Mouse (Mus musculus): ENCODE measurements at regions not wholly inside any gene's neighbourhood (a gene's known extent, or its start where the extent isn't known, plus 50 kb on each side); places are given as distances from the start of the nearest gene placed in this dataset.

DNA sequence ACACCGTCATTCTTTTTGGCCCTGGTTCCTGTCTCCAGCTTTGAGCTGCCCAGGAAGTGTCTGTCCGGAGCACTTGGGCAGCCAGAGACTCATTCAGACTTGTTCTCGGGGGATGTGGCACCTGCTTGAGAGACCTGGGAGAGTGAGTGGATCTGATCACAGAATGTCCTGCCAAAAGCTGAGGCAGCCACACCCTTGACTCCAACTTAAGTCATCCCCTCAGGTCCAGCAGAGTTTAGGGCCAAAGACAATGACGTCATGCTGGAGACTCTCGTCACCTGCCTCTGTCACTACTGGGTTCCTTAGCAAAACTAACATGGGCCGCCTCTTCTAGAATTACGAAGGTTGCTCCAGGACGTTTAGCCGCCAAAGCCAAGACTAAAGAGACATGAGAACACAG is 231.5 kb downstream of the Maf start:
- DNase-seq = no peak

DNA sequence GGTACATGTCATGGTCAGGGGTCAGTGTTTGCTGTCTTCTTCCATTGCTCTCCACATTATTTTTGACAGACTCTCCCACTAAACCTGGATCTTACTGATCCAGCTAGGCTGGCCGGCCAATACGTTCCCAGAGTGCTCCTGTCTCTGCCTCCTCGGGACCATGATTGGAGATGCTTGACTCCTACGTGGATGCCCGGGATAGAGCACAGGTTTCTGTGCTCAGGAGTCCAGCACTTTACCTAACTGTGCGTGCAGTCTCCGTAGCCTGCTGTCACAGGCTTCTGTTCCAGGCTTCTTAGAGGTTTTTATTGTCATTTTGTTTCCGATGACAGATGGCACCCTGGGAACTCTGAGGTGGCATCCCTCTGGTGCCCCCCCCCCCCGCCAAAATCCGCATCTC is 232.4 kb downstream of the Maf start:
- Histone ChIP-seq H3K4me3 (ENCODE audit: control insufficient read depth, insufficient read depth, low read length) (no peak overlapping the region), H3K27me3 (ENCODE audit: control insufficient read depth, insufficient read depth, low read length) (no peaks in the 10 kb centered on the region), H3K4me1 (replicated peaks; ENCODE audit: control insufficient read depth, insufficient read depth, low read length) (no peaks in the 10 kb centered on the region), H3K27ac (ENCODE audit: control insufficient read depth, insufficient read depth, low read length) (no peak overlapping the region), H3K36me3 (ENCODE audit: control insufficient read depth, insufficient read depth, low read length) (no peaks in the 10 kb centered on the region)
- no peak for DNase-seq
- TF ChIP-seq POLR2A (IDR thresholded peaks at IDR 0.05; ENCODE audit: control insufficient read depth, extremely low read depth, insufficient read depth, low read length, poor library complexity) (no peak), CTCF (IDR thresholded peaks at IDR 0.05; ENCODE audit: borderline replicate concordance, control insufficient read depth, extremely low read depth, insufficient read depth, low read length, poor library complexity) (no peak)
- 92% methylated on average over 10 of the region's 10 CpGs for WGBS

More for the DNA sequence above, 231.5 kb downstream of the Maf start:
- TF ChIP-seq CTCF (IDR thresholded peaks at IDR 0.05; ENCODE audit: borderline replicate concordance, control insufficient read depth, extremely low read depth, insufficient read depth, low read length, poor library complexity) (no peak), POLR2A (IDR thresholded peaks at IDR 0.05; ENCODE audit: control insufficient read depth, extremely low read depth, insufficient read depth, low read length, poor library complexity) (no peak)
- H3K4me1 ChIP-seq (replicated peaks; ENCODE audit: control insufficient read depth, insufficient read depth, low read length) = no peaks in the 10 kb centered on the region
- 97% methylated on average over 9 of the region's 9 CpGs for WGBS
- H3K27ac ChIP-seq (ENCODE audit: control insufficient read depth, insufficient read depth, low read length) = no peak overlapping the region
- no peaks in the 10 kb centered on the region for H3K27me3 ChIP-seq (ENCODE audit: control insufficient read depth, insufficient read depth, low read length)
- no peak overlapping the region for H3K4me3 ChIP-seq (ENCODE audit: control insufficient read depth, insufficient read depth, low read length)
- no peaks in the 10 kb centered on the region for H3K36me3 ChIP-seq (ENCODE audit: control insufficient read depth, insufficient read depth, low read length)

DNA sequence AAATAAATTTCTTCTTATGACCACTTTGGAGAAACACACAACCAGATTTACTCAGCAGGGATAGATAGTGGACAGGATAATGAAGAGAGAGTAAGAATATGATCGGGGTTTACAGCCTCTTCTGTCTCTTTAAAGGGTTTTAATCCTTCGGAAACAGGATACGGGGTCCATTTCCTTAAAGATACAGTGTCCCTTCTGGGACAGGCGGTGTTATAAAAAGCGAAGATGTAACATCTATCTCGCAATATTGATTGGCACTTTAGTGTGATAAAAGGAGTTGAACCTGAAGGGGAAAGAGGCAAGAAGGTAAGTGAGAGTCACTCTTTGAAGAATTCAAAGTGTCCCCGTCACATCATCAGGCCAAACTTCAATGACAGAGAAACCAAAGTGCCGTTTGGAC is 233.6 kb downstream of the Maf start:
- Histone ChIP-seq H3K27ac (ENCODE audit: control insufficient read depth, insufficient read depth, low read length) (no peak overlapping the region), H3K27me3 (ENCODE audit: control insufficient read depth, insufficient read depth, low read length) (no peaks in the 10 kb centered on the region), H3K4me3 (ENCODE audit: control insufficient read depth, insufficient read depth, low read length) (no peak overlapping the region), H3K36me3 (ENCODE audit: control insufficient read depth, insufficient read depth, low read length) (no peaks in the 10 kb centered on the region), H3K4me1 (replicated peaks; ENCODE audit: control insufficient read depth, insufficient read depth, low read length) (no peaks in the 10 kb centered on the region)
- no peak for DNase-seq
- 83% methylated on average over 8 of the region's 8 CpGs for WGBS
- no peak for TF ChIP-seq POLR2A (IDR thresholded peaks at IDR 0.05; ENCODE audit: control insufficient read depth, extremely low read depth, insufficient read depth, low read length, poor library complexity)
- no peak for TF ChIP-seq CTCF (IDR thresholded peaks at IDR 0.05; ENCODE audit: borderline replicate concordance, control insufficient read depth, extremely low read depth, insufficient read depth, low read length, poor library complexity)

DNA sequence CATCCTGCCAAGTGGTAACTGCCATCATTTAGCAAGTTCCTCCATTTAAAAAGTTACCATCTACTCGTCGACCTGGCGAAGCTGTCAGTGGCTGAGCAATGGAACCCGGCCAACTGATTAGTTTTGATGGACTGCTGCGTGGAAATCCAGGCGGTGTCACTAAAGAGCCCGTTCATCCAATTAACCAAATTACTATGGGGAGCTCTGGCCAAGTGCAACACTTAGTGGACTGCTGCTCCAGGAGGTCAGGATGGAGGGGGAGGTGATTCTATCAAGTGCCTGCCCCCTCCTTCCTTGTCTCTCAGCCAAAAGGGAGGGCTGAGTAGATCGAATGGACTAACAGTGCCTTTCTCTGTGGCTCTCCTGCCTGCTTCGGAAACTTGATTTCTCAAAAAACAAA is 241.0 kb downstream of the Maf start:
- H3K27me3 ChIP-seq (ENCODE audit: control insufficient read depth, insufficient read depth, low read length) = no peaks in the 10 kb centered on the region
- no peak for TF ChIP-seq CTCF (IDR thresholded peaks at IDR 0.05; ENCODE audit: borderline replicate concordance, control insufficient read depth, extremely low read depth, insufficient read depth, low read length, poor library complexity)
- no peak for TF ChIP-seq POLR2A (IDR thresholded peaks at IDR 0.05; ENCODE audit: control insufficient read depth, extremely low read depth, insufficient read depth, low read length, poor library complexity)
- no peak for DNase-seq
- no peak overlapping the region for H3K27ac ChIP-seq (ENCODE audit: control insufficient read depth, insufficient read depth, low read length)
- H3K36me3 ChIP-seq (ENCODE audit: control insufficient read depth, insufficient read depth, low read length) = no peaks in the 10 kb centered on the region
- WGBS = 66% methylated on average over 9 of the region's 9 CpGs
- no peak overlapping the region for H3K4me3 ChIP-seq (ENCODE audit: control insufficient read depth, insufficient read depth, low read length)
- no peaks in the 10 kb centered on the region for H3K4me1 ChIP-seq (replicated peaks; ENCODE audit: control insufficient read depth, insufficient read depth, low read length)

DNA sequence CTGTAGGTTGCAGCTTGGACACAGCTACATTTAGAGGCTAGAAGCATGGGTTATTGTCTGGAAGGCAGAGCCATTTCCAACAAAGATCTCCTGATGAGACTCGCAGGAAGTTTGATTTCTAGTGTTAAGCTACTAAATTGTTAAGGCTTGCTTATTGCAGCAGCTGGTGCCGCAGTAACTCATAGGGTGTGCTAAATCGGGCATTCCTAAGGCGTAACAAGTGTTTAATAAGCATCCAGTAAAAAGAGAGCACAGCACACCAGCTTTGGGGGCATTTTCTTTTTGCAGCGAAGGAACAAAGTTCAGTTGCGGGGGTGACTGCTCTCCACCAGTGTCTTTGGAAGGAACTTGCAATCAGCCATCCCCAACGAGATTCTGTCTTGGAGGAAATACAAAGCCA is 241.5 kb downstream of the Maf start:
- H3K4me3 ChIP-seq (ENCODE audit: control insufficient read depth, insufficient read depth, low read length) = no peak overlapping the region
- no peaks in the 10 kb centered on the region for H3K4me1 ChIP-seq (replicated peaks; ENCODE audit: control insufficient read depth, insufficient read depth, low read length)
- WGBS = 82% methylated on average over 7 of the region's 7 CpGs
- no peak for TF ChIP-seq POLR2A (IDR thresholded peaks at IDR 0.05; ENCODE audit: control insufficient read depth, extremely low read depth, insufficient read depth, low read length, poor library complexity)
- no peak for TF ChIP-seq CTCF (IDR thresholded peaks at IDR 0.05; ENCODE audit: borderline replicate concordance, control insufficient read depth, extremely low read depth, insufficient read depth, low read length, poor library complexity)
- no peak for DNase-seq
- no peak overlapping the region for H3K27ac ChIP-seq (ENCODE audit: control insufficient read depth, insufficient read depth, low read length)
- H3K36me3 ChIP-seq (ENCODE audit: control insufficient read depth, insufficient read depth, low read length) = no peaks in the 10 kb centered on the region
- H3K27me3 ChIP-seq (ENCODE audit: control insufficient read depth, insufficient read depth, low read length) = no peaks in the 10 kb centered on the region

DNA sequence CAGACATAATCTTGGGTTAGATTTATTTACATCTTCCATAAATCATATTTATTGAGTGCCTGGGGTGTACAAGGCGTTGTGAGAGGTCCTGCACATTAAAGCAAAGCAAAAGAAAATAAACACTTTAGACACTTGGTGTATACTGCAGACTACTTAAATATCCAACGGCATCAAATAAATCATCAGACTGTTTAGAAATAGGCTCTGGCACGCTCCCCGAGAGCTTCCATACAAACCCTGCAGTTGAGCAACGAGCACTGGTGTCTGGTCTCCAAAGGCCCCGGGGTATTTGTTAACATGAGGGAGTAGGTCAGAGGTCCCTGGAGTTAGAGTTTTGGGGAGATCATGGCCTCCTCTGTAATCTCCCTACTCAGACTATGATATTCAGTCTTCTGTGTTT is 244.9 kb downstream of the Maf start:
- H3K4me1 ChIP-seq (replicated peaks; ENCODE audit: control insufficient read depth, insufficient read depth, low read length) = no peaks in the 10 kb centered on the region
- TF ChIP-seq POLR2A (IDR thresholded peaks at IDR 0.05; ENCODE audit: control insufficient read depth, extremely low read depth, insufficient read depth, low read length, poor library complexity) (no peak), CTCF (IDR thresholded peaks at IDR 0.05; ENCODE audit: borderline replicate concordance, control insufficient read depth, extremely low read depth, insufficient read depth, low read length, poor library complexity) (no peak)
- no peak overlapping the region for H3K27ac ChIP-seq (ENCODE audit: control insufficient read depth, insufficient read depth, low read length)
- DNase-seq = no peak
- H3K4me3 ChIP-seq (ENCODE audit: control insufficient read depth, insufficient read depth, low read length) = no peak overlapping the region
- H3K36me3 ChIP-seq (ENCODE audit: control insufficient read depth, insufficient read depth, low read length) = no peaks in the 10 kb centered on the region
- 93% methylated on average over 6 of the region's 6 CpGs for WGBS
- no peaks in the 10 kb centered on the region for H3K27me3 ChIP-seq (ENCODE audit: control insufficient read depth, insufficient read depth, low read length)

DNA sequence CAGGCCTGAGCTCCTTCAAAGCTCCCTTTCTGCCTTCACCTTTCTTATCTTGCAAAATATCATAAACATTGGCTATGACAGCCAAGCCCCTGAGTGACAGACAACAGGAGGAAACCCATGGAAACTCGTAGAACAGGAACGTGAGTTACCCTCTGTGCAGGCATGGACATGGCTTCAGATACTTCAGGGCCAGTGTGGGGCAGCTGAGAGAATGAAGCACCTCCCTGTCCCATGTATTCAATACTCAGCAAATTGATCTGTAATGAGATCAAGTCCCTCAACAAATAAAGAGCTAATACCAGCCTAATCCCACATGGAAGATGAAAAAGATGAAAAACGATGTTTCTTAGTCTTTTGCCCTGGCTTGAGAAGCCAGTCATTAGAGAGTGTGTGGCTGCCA is 249.5 kb downstream of the Maf start:
- WGBS = 87% methylated on average over 3 of the region's 3 CpGs

More for the DNA sequence above, 249.5 kb downstream of the Maf start:
- Histone ChIP-seq H3K27me3 (ENCODE audit: control insufficient read depth, insufficient read depth, low read length) (no peaks in the 10 kb centered on the region), H3K36me3 (ENCODE audit: control insufficient read depth, insufficient read depth, low read length) (no peaks in the 10 kb centered on the region), H3K27ac (ENCODE audit: control insufficient read depth, insufficient read depth, low read length) (no peak overlapping the region), H3K4me3 (ENCODE audit: control insufficient read depth, insufficient read depth, low read length) (no peak overlapping the region), H3K4me1 (replicated peaks; ENCODE audit: control insufficient read depth, insufficient read depth, low read length) (no peaks in the 10 kb centered on the region)
- no peak for TF ChIP-seq POLR2A (IDR thresholded peaks at IDR 0.05; ENCODE audit: control insufficient read depth, extremely low read depth, insufficient read depth, low read length, poor library complexity)
- no peak for TF ChIP-seq CTCF (IDR thresholded peaks at IDR 0.05; ENCODE audit: borderline replicate concordance, control insufficient read depth, extremely low read depth, insufficient read depth, low read length, poor library complexity)
- DNase-seq = no peak
